Mouse (Mus musculus): ENCODE measurements around the gene Spire2.

DNA sequence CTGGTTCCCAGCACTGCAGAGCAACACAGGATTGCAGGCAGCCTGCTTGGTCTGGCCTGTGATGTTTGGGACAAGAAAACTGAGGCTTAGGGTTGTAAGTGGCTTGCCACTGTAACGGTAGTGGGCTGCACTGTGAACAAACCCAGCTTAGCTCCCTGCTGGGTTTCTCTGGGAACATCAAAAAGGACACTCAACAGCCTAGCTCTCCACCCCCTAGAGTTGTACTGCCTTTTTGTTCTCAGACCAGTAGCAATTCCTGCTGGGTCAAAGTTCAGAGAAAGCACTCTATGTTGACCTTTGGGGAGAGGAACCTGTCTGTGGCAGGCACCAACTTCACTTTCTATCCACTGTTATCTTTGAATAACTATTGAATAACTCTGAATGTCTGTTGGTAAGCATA, 2.0 kb downstream of the Spire2 start:
- no peak for TF ChIP-seq CTCF (conservative IDR thresholded peaks at IDR 0.05; ENCODE audit: low read length)
- no peak for TF ChIP-seq POU5F1 (IDR thresholded peaks at IDR 0.05; ENCODE audit: borderline replicate concordance, low read length)

Data from E14TG2a.4 (cell line).